9 mouse cellular contexts compared by ENCODE assay signal in the genomic region with DNA sequence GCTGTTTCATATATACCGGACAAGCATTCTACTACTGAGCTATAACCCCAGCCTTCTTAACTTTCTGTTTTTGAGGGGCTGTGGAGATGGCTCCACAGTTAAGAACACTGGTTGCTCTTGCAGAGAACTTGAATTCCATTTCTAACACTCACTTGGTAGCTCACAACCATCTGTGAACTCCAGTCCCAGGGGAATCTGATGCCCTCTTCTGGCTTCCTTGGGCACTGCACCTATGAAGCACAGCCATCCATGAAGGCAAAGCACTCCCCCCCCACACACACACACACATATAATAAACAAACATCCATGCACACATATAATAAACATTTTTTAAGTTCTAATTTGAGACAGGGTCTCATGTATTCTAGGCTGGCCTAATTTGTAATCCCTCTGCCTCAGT. TPM values are rescaled to one million over a fixed set of nuclear protein-coding genes. Genes with fewer than 3 reads are reported as not detected.
DNase-seq lines count a peak whose midpoint lies in the region; ATAC-seq lines count a peak whose summit lies in the region.
"Had no signal": no experiment of that assay in that cellular context is flagged by ENCODE, and none has a peak within 500 bp of the region (broad histone marks: within the 10 kb centered on the region; RNA-seq: fewer than 3 reads in every experiment).

No protein-coding gene starts in this region.

- no peak overlapping the region for H3K27ac ChIP-seq in midbrain, embryonic 14.5 days (replicated peaks; ENCODE audit: low read depth, low read length)
- H3K27ac ChIP-seq: embryonic facial prominence, embryonic 12.5 days had no signal

- no peaks in the 10 kb centered on the region for H3K27me3 ChIP-seq in midbrain, embryonic 14.5 days (ENCODE audit: control insufficient read depth, insufficient read depth, low read length)
- H3K27me3 ChIP-seq: embryonic facial prominence, embryonic 12.5 days had no signal

- H3K9me3 ChIP-seq in midbrain, embryonic 14.5 days (ENCODE audit: control insufficient read depth, low read length) = no peaks in the 10 kb centered on the region
- H3K9me3 ChIP-seq: embryonic facial prominence, embryonic 12.5 days had no signal

- H3K4me2 ChIP-seq in midbrain, embryonic 14.5 days (ENCODE audit: low read length) = no peak overlapping the region
- H3K4me2 ChIP-seq: embryonic facial prominence, embryonic 12.5 days had no signal

- ATAC-seq in midbrain, embryonic 14.5 days (ENCODE audit: low FRiP score, low TSS enrichment) = no peak

- DNase-seq in heart, adult 8-10 months (ENCODE audit: low spot score) = peak; percentile 66
- no peak for DNase-seq in heart, postnatal 25 days (ENCODE audit: low spot score)
- DNase-seq in B cell, adult 2 months = peak; percentile 94
- peak; percentile 64 to 68 for DNase-seq in adrenal gland, adult 18-20 months (ENCODE audit: low spot score in 2 of 2)
- peak; percentile 73 for DNase-seq in forelimb bud, embryonic 11.5 days (ENCODE audit: low read depth, low spot score)
- peak; percentile 66 for DNase-seq in layer of hippocampus, adult 9-11 months
- peak; percentile 72 for DNase-seq in midbrain, embryonic 14.5 days
- DNase-seq in thymus, adult 18-20 months = peak; percentile 41 to 57

- intact Hi-C loops in heart, postnatal 25 days (cut with DNase I) = loop anchor here (5.0 kb wide), 2 partner anchors 106 to 436 kb away; no protein-coding TSS in a partner anchor

- H3K9ac ChIP-seq in midbrain, embryonic 14.5 days (replicated peaks; ENCODE audit: low read length) = no peak overlapping the region
- H3K9ac ChIP-seq: embryonic facial prominence, embryonic 12.5 days had no signal

- H3K4me3 ChIP-seq in midbrain, embryonic 14.5 days (replicated peaks; ENCODE audit: low read depth, low read length) = no peak overlapping the region
- H3K4me3 ChIP-seq: embryonic facial prominence, embryonic 12.5 days had no signal

- no peaks in the 10 kb centered on the region for H3K4me1 ChIP-seq in midbrain, embryonic 14.5 days (ENCODE audit: control insufficient read depth, insufficient read depth, low read length)

- no peaks in the 10 kb centered on the region for H3K36me3 ChIP-seq in midbrain, embryonic 14.5 days (ENCODE audit: control insufficient read depth, insufficient read depth, low read length)
- H3K36me3 ChIP-seq: embryonic facial prominence, embryonic 12.5 days had no signal

- WGBS in midbrain, embryonic 14.5 days = 96% methylated on average over 1 of the region's 1 CpGs

RNA-seq across cellular contexts. Expression of a gene that starts 20.0 kb away (rescaled TPM):
- 10 to 100 TPM; 36.4 to 38.7 (median 37.3) TPM for total RNA-seq in heart, adult 8-10 months (2022)
- 10 to 100 TPM; 34.6 to 37.4 TPM for total RNA-seq in heart, postnatal 25 days (2021)
- total RNA-seq in adrenal gland, adult 18-20 months (2021) = 10 to 100 TPM; 20.2 to 25.8 TPM
- polyA plus RNA-seq in midbrain, embryonic 14.5 days (2014; fragmentation: Nextera tagmentation; extraction: Ambion mirVana) = 21.8 and 25.3 TPM in 2 replicates

RNA-seq across cellular contexts. Expression of a gene that starts 22.3 kb away (rescaled TPM):
- 10 to 100 TPM; 54.8 to 71.3 (median 63.2) TPM for total RNA-seq in heart, adult 8-10 months (2022)
- 10 to 100 TPM; 55.1 to 56.0 TPM for total RNA-seq in heart, postnatal 25 days (2021)
- 10 to 100 TPM; 47.4 to 52.2 TPM for total RNA-seq in adrenal gland, adult 18-20 months (2021)
- polyA plus RNA-seq in midbrain, embryonic 14.5 days (2014; fragmentation: Nextera tagmentation; extraction: Ambion mirVana) = 78.4 and 79.3 TPM in 2 replicates

RNA-seq across cellular contexts. Expression of a gene that starts 43.0 kb away (rescaled TPM):
- total RNA-seq in heart, adult 8-10 months (2022) = under 1 TPM; 0.35 to 0.92 (median 0.67) TPM
- total RNA-seq in heart, postnatal 25 days (2021) = under 1 TPM; 0.52 to 0.64 TPM
- 1 to 10 TPM; 1.6 to 6.6 TPM for total RNA-seq in adrenal gland, adult 18-20 months (2021)
- 0.57 and 0.58 TPM in 2 replicates for polyA plus RNA-seq in midbrain, embryonic 14.5 days (2014; fragmentation: Nextera tagmentation; extraction: Ambion mirVana)
